Mouse (Mus musculus): ENCODE results near the gene Dlg1. TPM values are rescaled to one million over a fixed set of nuclear protein-coding genes. Genes with fewer than 3 reads are reported as not detected.

Dlg1 gene
- polyA plus RNA-seq, 1 experiment from 2014 or later = 21.9 TPM

GRCm38 (mm10) chr16:31775924-31776323, 112.7 kb downstream of the Dlg1 start:
- Histone ChIP-seq H3K27ac (ENCODE audit: low read length) (peak overlapping the region; percentile 65), H3K9ac (replicated peaks; ENCODE audit: low read depth, low read length) (no peak overlapping the region)
- ATAC-seq = no peak

GRCm38 (mm10) chr16:31781015-31781414, 117.8 kb downstream of the Dlg1 start:
- 46% methylated on average over 6 of the region's 6 CpGs for WGBS
- Histone ChIP-seq H3K4me1 (replicated peaks; ENCODE audit: control insufficient read depth, insufficient read depth, low read length) (no peaks in the 10 kb centered on the region), H3K9me3 (ENCODE audit: control insufficient read depth, low read length) (no peaks in the 10 kb centered on the region), H3K36me3 (ENCODE audit: control insufficient read depth, insufficient read depth) (no peaks in the 10 kb centered on the region), H3K4me2 (ENCODE audit: low read length) (no peak overlapping the region), H3K9ac (replicated peaks; ENCODE audit: low read depth, low read length) (no peak overlapping the region), H3K27me3 (replicated peaks; ENCODE audit: control insufficient read depth, insufficient read depth, low read length) (no peaks in the 10 kb centered on the region), H3K27ac (ENCODE audit: low read length) (no peak overlapping the region), H3K4me3 (replicated peaks; ENCODE audit: low read length) (no peak overlapping the region)
- ATAC-seq = no peak

More at GRCm38 (mm10) chr16:31775924-31776323, 112.7 kb downstream of the Dlg1 start:
- H3K27me3 ChIP-seq (replicated peaks; ENCODE audit: control insufficient read depth, insufficient read depth, low read length) = no peaks in the 10 kb centered on the region
- no peaks in the 10 kb centered on the region for H3K9me3 ChIP-seq (ENCODE audit: control insufficient read depth, low read length)
- no peaks in the 10 kb centered on the region for H3K36me3 ChIP-seq (ENCODE audit: control insufficient read depth, insufficient read depth)
- H3K4me1 ChIP-seq (replicated peaks; ENCODE audit: control insufficient read depth, insufficient read depth, low read length) = no peaks in the 10 kb centered on the region
- H3K4me3 ChIP-seq (replicated peaks; ENCODE audit: low read length) = no peak overlapping the region
- 74% methylated on average over 10 of the region's 10 CpGs for WGBS
- no peak overlapping the region for H3K4me2 ChIP-seq (ENCODE audit: low read length)

GRCm38 (mm10) chr16:31790056-31790455, 126.8 kb downstream of the Dlg1 start:
- no peaks in the 10 kb centered on the region for H3K27me3 ChIP-seq (replicated peaks; ENCODE audit: control insufficient read depth, insufficient read depth, low read length)

GRCm38 (mm10) chr16:31803644-31804043, 140.4 kb downstream of the Dlg1 start:
- H3K27ac ChIP-seq (ENCODE audit: low read length) = no peak overlapping the region
- ATAC-seq = no peak
- WGBS = 80% methylated on average over 3 of the region's 3 CpGs
- no peaks in the 10 kb centered on the region for H3K4me1 ChIP-seq (replicated peaks; ENCODE audit: control insufficient read depth, insufficient read depth, low read length)
- H3K27me3 ChIP-seq (replicated peaks; ENCODE audit: control insufficient read depth, insufficient read depth, low read length) = no peaks in the 10 kb centered on the region
- H3K36me3 ChIP-seq (ENCODE audit: control insufficient read depth, insufficient read depth) = peaks cover 9% of the 10 kb centered on the region
- H3K4me3 ChIP-seq (replicated peaks; ENCODE audit: low read length) = no peak overlapping the region
- H3K9me3 ChIP-seq (ENCODE audit: control insufficient read depth, low read length) = no peaks in the 10 kb centered on the region
- H3K9ac ChIP-seq (replicated peaks; ENCODE audit: low read depth, low read length) = no peak overlapping the region
- no peak overlapping the region for H3K4me2 ChIP-seq (ENCODE audit: low read length)

More at GRCm38 (mm10) chr16:31790056-31790455, 126.8 kb downstream of the Dlg1 start:
- no peak for ATAC-seq
- no peak overlapping the region for H3K4me2 ChIP-seq (ENCODE audit: low read length)
- H3K9ac ChIP-seq (replicated peaks; ENCODE audit: low read depth, low read length) = no peak overlapping the region
- peaks cover 7% of the 10 kb centered on the region for H3K36me3 ChIP-seq (ENCODE audit: control insufficient read depth, insufficient read depth)
- no peaks in the 10 kb centered on the region for H3K9me3 ChIP-seq (ENCODE audit: control insufficient read depth, low read length)
- H3K4me3 ChIP-seq (replicated peaks; ENCODE audit: low read length) = no peak overlapping the region
- H3K4me1 ChIP-seq (replicated peaks; ENCODE audit: control insufficient read depth, insufficient read depth, low read length) = no peaks in the 10 kb centered on the region
- no peak overlapping the region for H3K27ac ChIP-seq (ENCODE audit: low read length)
- 95% methylated on average over 9 of the region's 9 CpGs for WGBS

GRCm38 (mm10) chr16:31826049-31826448, 162.8 kb downstream of the Dlg1 start:
- H3K9me3 ChIP-seq (ENCODE audit: control insufficient read depth, low read length) = no peaks in the 10 kb centered on the region
- H3K9ac ChIP-seq (replicated peaks; ENCODE audit: low read depth, low read length) = no peak overlapping the region
- WGBS = 18% methylated on average over 4 of the region's 4 CpGs
- no peak overlapping the region for H3K4me3 ChIP-seq (replicated peaks; ENCODE audit: low read length)
- ATAC-seq = no peak
- H3K4me2 ChIP-seq (ENCODE audit: low read length) = no peak overlapping the region
- H3K27ac ChIP-seq (ENCODE audit: low read length) = no peak overlapping the region
- no peaks in the 10 kb centered on the region for H3K36me3 ChIP-seq (ENCODE audit: control insufficient read depth, insufficient read depth)
- no peaks in the 10 kb centered on the region for H3K4me1 ChIP-seq (replicated peaks; ENCODE audit: control insufficient read depth, insufficient read depth, low read length)
- H3K27me3 ChIP-seq (replicated peaks; ENCODE audit: control insufficient read depth, insufficient read depth, low read length) = no peaks in the 10 kb centered on the region

- no peaks in the 10 kb centered on the region for H3K36me3 ChIP-seq (ENCODE audit: control insufficient read depth, insufficient read depth)
- no peak overlapping the region for H3K9ac ChIP-seq (replicated peaks; ENCODE audit: low read depth, low read length)
- no peak for ATAC-seq
- H3K4me3 ChIP-seq (replicated peaks; ENCODE audit: low read length) = no peak overlapping the region
- no peaks in the 10 kb centered on the region; the same call in 1 of the 2 replicates for H3K4me1 ChIP-seq (replicated peaks; ENCODE audit: control insufficient read depth, insufficient read depth, low read length)
- H3K9me3 ChIP-seq (ENCODE audit: control insufficient read depth, low read length) = no peaks in the 10 kb centered on the region
- H3K27ac ChIP-seq (ENCODE audit: low read length) = no peak overlapping the region
- 83% methylated on average over 4 of the region's 4 CpGs for WGBS
- no peak overlapping the region for H3K4me2 ChIP-seq (ENCODE audit: low read length)
- no peaks in the 10 kb centered on the region for H3K27me3 ChIP-seq (replicated peaks; ENCODE audit: control insufficient read depth, insufficient read depth, low read length)
Measured at GRCm38 (mm10) chr16:31830726-31831125, 167.5 kb downstream of the Dlg1 start.

- H3K9me3 ChIP-seq (ENCODE audit: control insufficient read depth, low read length) = no peaks in the 10 kb centered on the region
- no peaks in the 10 kb centered on the region for H3K27me3 ChIP-seq (replicated peaks; ENCODE audit: control insufficient read depth, insufficient read depth, low read length)
- no peak overlapping the region for H3K4me2 ChIP-seq (ENCODE audit: low read length)
- H3K4me3 ChIP-seq (replicated peaks; ENCODE audit: low read length) = no peak overlapping the region
- no peaks in the 10 kb centered on the region; the same call in 1 of the 2 replicates for H3K4me1 ChIP-seq (replicated peaks; ENCODE audit: control insufficient read depth, insufficient read depth, low read length)
- WGBS = 96% methylated on average over 10 of the region's 10 CpGs
- no peak overlapping the region for H3K27ac ChIP-seq (ENCODE audit: low read length)
- no peaks in the 10 kb centered on the region for H3K36me3 ChIP-seq (ENCODE audit: control insufficient read depth, insufficient read depth)
- ATAC-seq = no peak
- H3K9ac ChIP-seq (replicated peaks; ENCODE audit: low read depth, low read length) = no peak overlapping the region
Measured at GRCm38 (mm10) chr16:31832630-31833422, 169.6 kb downstream of the Dlg1 start.

GRCm38 (mm10) chr16:31834011-31834584, 170.9 kb downstream of the Dlg1 start:
- WGBS = 40% methylated on average over 7 of the region's 7 CpGs
- no peak overlapping the region; the same call in 1 of the 2 replicates for H3K27ac ChIP-seq (ENCODE audit: low read length)
- no peak for ATAC-seq
- no peak overlapping the region for H3K4me2 ChIP-seq (ENCODE audit: low read length)
- H3K27me3 ChIP-seq (replicated peaks; ENCODE audit: control insufficient read depth, insufficient read depth, low read length) = no peaks in the 10 kb centered on the region
- no peaks in the 10 kb centered on the region; the same call in 1 of the 2 replicates for H3K4me1 ChIP-seq (replicated peaks; ENCODE audit: control insufficient read depth, insufficient read depth, low read length)
- H3K36me3 ChIP-seq (ENCODE audit: control insufficient read depth, insufficient read depth) = peaks cover under 1% of the 10 kb centered on the region; the same call in 1 of the 2 replicates
- H3K4me3 ChIP-seq (replicated peaks; ENCODE audit: low read length) = no peak overlapping the region
- no peak overlapping the region for H3K9ac ChIP-seq (replicated peaks; ENCODE audit: low read depth, low read length)
- no peaks in the 10 kb centered on the region for H3K9me3 ChIP-seq (ENCODE audit: control insufficient read depth, low read length)

GRCm38 (mm10) chr16:31834662-31835318, 171.5 kb downstream of the Dlg1 start:
- no peak overlapping the region for H3K27ac ChIP-seq (ENCODE audit: low read length)
- no peak overlapping the region for H3K9ac ChIP-seq (replicated peaks; ENCODE audit: low read depth, low read length)
- H3K4me1 ChIP-seq (replicated peaks; ENCODE audit: control insufficient read depth, insufficient read depth, low read length) = no peaks in the 10 kb centered on the region; the same call in 1 of the 2 replicates
- H3K36me3 ChIP-seq (ENCODE audit: control insufficient read depth, insufficient read depth) = peaks cover 3% of the 10 kb centered on the region; the same call in 1 of the 2 replicates
- no peaks in the 10 kb centered on the region for H3K27me3 ChIP-seq (replicated peaks; ENCODE audit: control insufficient read depth, insufficient read depth, low read length)
- ATAC-seq = no peak
- H3K9me3 ChIP-seq (ENCODE audit: control insufficient read depth, low read length) = no peaks in the 10 kb centered on the region
- H3K4me2 ChIP-seq (ENCODE audit: low read length) = no peak overlapping the region
- WGBS = 50% methylated on average over 2 of the region's 2 CpGs
- no peak overlapping the region for H3K4me3 ChIP-seq (replicated peaks; ENCODE audit: low read length)

Measured in forebrain, embryonic 16.5 days (tissue).